Comparison of ENCODE assay signal across 9 mouse cellular contexts in the genomic region with DNA sequence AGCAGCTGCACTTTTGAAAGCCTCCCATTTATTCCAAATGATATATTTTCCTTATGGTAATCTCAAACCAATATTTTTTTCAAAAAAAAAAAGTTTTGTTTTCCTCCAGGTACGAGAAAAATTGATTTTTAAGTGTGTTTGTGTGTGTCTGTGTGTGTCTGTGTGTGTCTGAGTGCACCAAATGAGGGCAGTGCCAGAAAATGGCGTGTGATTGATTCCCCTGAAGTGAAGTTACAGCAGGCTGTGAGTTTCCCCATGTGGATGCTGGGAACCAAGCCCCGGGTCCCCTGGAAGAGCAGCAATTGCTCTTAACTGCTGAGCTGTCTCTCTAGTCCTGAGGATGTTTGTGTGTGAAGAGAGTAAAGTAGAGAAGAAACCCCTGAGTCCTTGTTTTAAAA. TPM values are rescaled to one million over a fixed set of nuclear protein-coding genes. Genes with fewer than 3 reads are reported as not detected.
DNase-seq lines count a peak whose midpoint lies in the region; ATAC-seq and TF ChIP-seq lines count a peak whose summit lies in the region.
"Had no signal": no experiment of that assay in that cellular context is flagged by ENCODE, and none has a peak within 500 bp of the region (broad histone marks: within the 10 kb centered on the region; RNA-seq: fewer than 3 reads in every experiment).

No protein-coding gene starts in this region.

- H3K4me1 ChIP-seq in forebrain, embryonic 13.5 days: peaks cover 28% of the 10 kb centered on the region
- H3K4me1 ChIP-seq in liver, embryonic 14.5 days (replicated peaks; ENCODE audit: control insufficient read depth in 2 of 2, insufficient read depth in 2 of 2, low read length in 1 of 2): peaks cover 5 to 9% of the 10 kb centered on the region in 2 experiments

- no peak for TF ChIP-seq EP300 in liver, embryonic 14.5 days (IDR thresholded peaks at IDR 0.05; ENCODE audit: low read depth)

- H3K36me3 ChIP-seq in forebrain, embryonic 13.5 days (ENCODE audit: poor library complexity, severe bottlenecking): no peaks in the 10 kb centered on the region
- no peaks in the 10 kb centered on the region for H3K36me3 ChIP-seq in liver, embryonic 14.5 days (replicated peaks; ENCODE audit: control insufficient read depth, insufficient read depth, low read depth)

- peak overlapping the region; percentile 91; the same call in 1 of the 2 replicates for H3K27ac ChIP-seq in forebrain, embryonic 13.5 days
- H3K27ac ChIP-seq in liver, embryonic 14.5 days: no peak overlapping the region

- peak overlapping the region; percentile 93 for H3K9ac ChIP-seq in forebrain, embryonic 13.5 days
- H3K9ac ChIP-seq in liver, embryonic 14.5 days (replicated peaks): peak overlapping the region; percentile 92

- WGBS in forebrain, embryonic 13.5 days: 23% methylated on average over 3 of the region's 3 CpGs
- WGBS in liver, embryonic 14.5 days (ENCODE audit: insufficient replicate concordance): 8% methylated on average over 3 of the region's 3 CpGs

- no peak for TF ChIP-seq CTCF in liver, embryonic 14.5 days (IDR thresholded peaks at IDR 0.05; ENCODE audit: low read depth)

- ATAC-seq in forebrain, embryonic 13.5 days: no peak
- ATAC-seq in liver, embryonic 14.5 days (ENCODE audit: insufficient read depth): no peak

- H3K4me3 ChIP-seq in forebrain, embryonic 13.5 days: peak overlapping the region; percentile 88
- H3K4me3 ChIP-seq in liver, embryonic 14.5 days (ENCODE audit: insufficient read depth in 1 of 2, low read depth in 2 of 2, low read length in 2 of 2): peak overlapping the region; percentile 72 to 79

- H3K9me3 ChIP-seq in forebrain, embryonic 13.5 days (replicated peaks): no peaks in the 10 kb centered on the region
- H3K9me3 ChIP-seq in liver, embryonic 14.5 days (ENCODE audit: control insufficient read depth, low read length): no peaks in the 10 kb centered on the region

- peak overlapping the region; percentile 77 for H3K4me2 ChIP-seq in forebrain, embryonic 13.5 days
- H3K4me2 ChIP-seq in liver, embryonic 14.5 days (ENCODE audit: low read depth): peak overlapping the region; percentile 81

- peak; percentile 11 for DNase-seq in embryo, embryonic 10 days (ENCODE audit: low spot score)
- DNase-seq in embryo, embryonic 9.5 days (ENCODE audit: extremely low spot score): no peak
- peak; percentile 10 for DNase-seq in A20 (ENCODE audit: low read depth, low spot score)
- DNase-seq in liver, embryonic 14.5 days (ENCODE audit: low read depth in 3 of 3, low spot score in 3 of 3): no peak
- no peak for DNase-seq in right cerebral cortex, postnatal 14 days
- DNase-seq in right cerebral cortex, postnatal 25 days: no peak
- no peak for DNase-seq in spleen, postnatal 14 days (ENCODE audit: low spot score in 2 of 2)
- DNase-seq: gastrocnemius, postnatal 14 days had no signal

- H3K27me3 ChIP-seq in forebrain, embryonic 13.5 days: no peaks in the 10 kb centered on the region
- H3K27me3 ChIP-seq in liver, embryonic 14.5 days (ENCODE audit: control insufficient read depth, insufficient read depth, low read length): no peaks in the 10 kb centered on the region

RNA-seq across cellular contexts. Expression of a gene that starts 0.8 kb away (rescaled TPM):
- polyA plus RNA-seq in forebrain, embryonic 13.5 days (2015; fragmentation: Nextera tagmentation; extraction: Ambion mirVana): 19.5 and 21.9 TPM in 2 replicates
- 1.7 and 2.5 TPM in 2 replicates for polyA plus RNA-seq in liver, embryonic 14.5 days (2012; rRNA removed)
- 2.6 and 2.7 TPM in 2 replicates for polyA plus RNA-seq in liver, embryonic 14.5 days (2014; fragmentation: Nextera tagmentation; extraction: Ambion mirVana)

RNA-seq across cellular contexts. Expression of a gene that starts 3.9 kb away (rescaled TPM):
- polyA plus RNA-seq in forebrain, embryonic 13.5 days (2015; fragmentation: Nextera tagmentation; extraction: Ambion mirVana): 93.5 and 96.6 TPM in 2 replicates
- 2.7 and 5.1 TPM in 2 replicates for polyA plus RNA-seq in liver, embryonic 14.5 days (2012; rRNA removed)
- 15.3 and 17.2 TPM in 2 replicates for polyA plus RNA-seq in liver, embryonic 14.5 days (2014; fragmentation: Nextera tagmentation; extraction: Ambion mirVana)

RNA-seq across cellular contexts. Expression of a gene that starts 59.0 kb away (rescaled TPM):
- not detected in 2 replicates for polyA plus RNA-seq in forebrain, embryonic 13.5 days (2015; fragmentation: Nextera tagmentation; extraction: Ambion mirVana)
- not detected in 2 replicates for polyA plus RNA-seq in liver, embryonic 14.5 days (2012; rRNA removed)
- not detected in 2 replicates for polyA plus RNA-seq in liver, embryonic 14.5 days (2014; fragmentation: Nextera tagmentation; extraction: Ambion mirVana)

Comparison
In these comparisons a context has a peak if more than half of its experiments do, and no peak if none do; other contexts are left out.
1. DNase-seq: peak in embryo, embryonic 10 days (single experiment) and A20 (single experiment); none in embryo, embryonic 9.5 days (single experiment), liver, embryonic 14.5 days (0 of 3), right cerebral cortex, postnatal 14 days (single experiment), right cerebral cortex, postnatal 25 days (single experiment) and spleen, postnatal 14 days (0 of 2).